Mouse (Mus musculus) thymus, adult 2 months (tissue): Measurements from ENCODE around the gene Gmpr. TPM values are rescaled to one million over a fixed set of nuclear protein-coding genes. Genes with fewer than 3 reads are reported as not detected.

Experiments
- DNase-seq: peaks from one replicate; pipeline ENCODE4 v3.0.0; 2021
- H3K27ac ChIP-seq: fragments of 200-500 bp; 2 replicates; pipeline ENCODE4 v1.5.1; 2012; ENCODE audit warnings: low read length, control low read depth; ENCODE audit not compliant: control insufficient read depth, insufficient read depth
- H3K27me3 ChIP-seq: fragments of 200-500 bp; 2 replicates; pipeline ENCODE4 v1.6.1; 2012; ENCODE audit warnings: mild to moderate bottlenecking, low read length, moderate library complexity, mixed read lengths; ENCODE audit not compliant: control insufficient read depth, insufficient read depth
- H3K36me3 ChIP-seq: fragments of 200-500 bp; 2 replicates; pipeline ENCODE4 v1.6.1; 2012; ENCODE audit warnings: mild to moderate bottlenecking, low read length, moderate library complexity; ENCODE audit not compliant: control insufficient read depth, insufficient read depth
- H3K4me1 ChIP-seq: fragments of 200-500 bp; replicated peaks from 2 replicates; pipeline ENCODE4 v1.6.1; 2012; ENCODE audit warnings: low read length; ENCODE audit not compliant: control insufficient read depth, insufficient read depth
- H3K4me3 ChIP-seq: fragments of 200-500 bp; 2 replicates; pipeline ENCODE4 v1.5.1; 2012; ENCODE audit warnings: mild to moderate bottlenecking, low read length, control low read depth, moderate library complexity; ENCODE audit not compliant: control insufficient read depth, insufficient read depth
- CTCF ChIP-seq: fragments of 200-500 bp; IDR thresholded peaks from 2 replicates; pipeline ENCODE4 v1.5.1; 2012; ENCODE audit warnings: mild to moderate bottlenecking, control low read depth, low read length, moderate library complexity, borderline replicate concordance; ENCODE audit not compliant: control insufficient read depth, poor library complexity, insufficient read depth; ENCODE audit errors: extremely low read depth
- POLR2A ChIP-seq: fragments of 200-500 bp; IDR thresholded peaks from 2 replicates; pipeline ENCODE4 v1.6.1; 2012; ENCODE audit warnings: mild to moderate bottlenecking, low read length, control low read depth, moderate library complexity; ENCODE audit not compliant: control insufficient read depth, poor library complexity, insufficient read depth; ENCODE audit errors: extremely low read depth
- WGBS: fragments of 180-500 bp; shearing (Covaris S2); methylation state at CpG from one replicate; pipeline ENCODE4 v1.1.7; 2018; 5-methylcytosine and 5-hydroxymethylcytosine counted together
- polyA plus RNA-seq: library from polyadenylated mRNA; depleted of rRNA; stranded (reverse); fragments of >200 nt; gene quantifications from 2 replicates; pipeline ENCODE4 v1.2.3, GENCODE M21; 2012

Gmpr gene
- polyA plus RNA-seq, 1 experiment: 43.5 TPM

DNA sequence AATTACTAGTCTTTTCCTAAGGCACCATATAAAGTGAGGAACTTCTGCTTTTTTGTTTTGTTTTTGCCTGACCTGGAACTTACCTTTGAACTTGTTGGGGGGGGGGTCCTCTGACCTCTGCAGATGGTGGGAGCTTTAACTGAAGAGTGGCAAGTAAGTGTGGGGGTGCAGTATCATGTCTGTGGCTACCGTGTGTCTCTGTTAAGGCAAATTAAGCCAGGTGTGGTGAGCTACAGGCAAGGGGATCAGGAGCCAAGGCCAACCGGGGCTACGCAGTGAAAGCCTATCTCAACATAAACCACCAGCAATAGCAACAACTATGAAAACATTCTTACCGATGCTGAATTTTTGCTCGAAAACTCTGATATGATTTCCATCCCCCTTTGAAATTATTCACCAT, 38.5 kb upstream of the Gmpr start:
- TF ChIP-seq POLR2A (no peak), CTCF (no peak)
- no peak for DNase-seq
- no peaks in the 10 kb centered on the region; the same call in 1 of the 2 replicates for H3K4me1 ChIP-seq
- 77% methylated on average over 5 of the region's 5 CpGs for WGBS
- H3K36me3 ChIP-seq: no peaks in the 10 kb centered on the region
- no peak overlapping the region for H3K4me3 ChIP-seq
- H3K27ac ChIP-seq: peak overlapping the region; percentile 8; the same call in 1 of the 2 replicates
- no peaks in the 10 kb centered on the region for H3K27me3 ChIP-seq

DNA sequence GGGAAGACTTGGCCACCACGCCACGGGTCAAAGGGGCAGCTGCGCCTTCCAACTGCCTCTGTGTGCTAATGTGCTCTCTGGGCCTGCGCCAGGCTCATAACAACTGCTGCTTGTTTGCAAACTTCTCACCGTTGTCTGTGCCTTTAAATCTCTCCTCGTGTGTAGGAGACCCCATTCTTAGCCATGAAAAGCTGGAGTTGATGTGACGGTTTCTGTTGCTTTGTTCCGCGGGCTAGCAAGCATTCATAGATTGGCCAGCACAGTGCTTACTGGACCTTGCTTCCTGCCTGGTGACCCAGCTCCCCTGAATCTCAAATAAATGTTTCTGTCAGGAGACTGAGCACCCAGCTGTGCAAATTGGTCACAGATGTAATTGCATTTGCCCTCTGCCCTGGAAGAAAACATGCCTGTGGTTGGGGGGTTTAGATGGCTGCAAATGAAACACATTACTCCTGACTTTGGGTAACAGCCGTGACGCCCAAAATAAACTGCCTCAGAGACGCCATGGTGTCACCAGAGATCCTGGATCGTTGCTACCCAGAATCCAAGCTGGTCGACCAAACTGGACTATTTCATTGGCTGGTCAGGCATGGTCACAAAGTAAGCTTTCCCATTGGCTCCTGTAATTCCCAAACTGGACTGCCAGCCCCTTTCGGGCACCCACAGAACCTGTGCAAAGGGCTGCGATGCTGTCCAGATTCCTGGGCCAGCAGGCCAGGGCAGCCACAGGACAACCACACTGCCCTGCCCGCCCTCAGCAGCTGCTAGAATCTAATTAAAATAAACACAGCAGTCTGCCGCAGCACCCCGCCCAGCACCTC, 37.6 kb upstream of the Gmpr start:
- no peak for DNase-seq
- H3K36me3 ChIP-seq: no peaks in the 10 kb centered on the region
- no peaks in the 10 kb centered on the region for H3K27me3 ChIP-seq
- TF ChIP-seq CTCF: no peak
- TF ChIP-seq POLR2A: no peak
- WGBS: 88% methylated on average over 19 of the region's 19 CpGs
- H3K4me3 ChIP-seq: no peak overlapping the region
- no peak overlapping the region for H3K27ac ChIP-seq
- H3K4me1 ChIP-seq: no peaks in the 10 kb centered on the region; the same call in 1 of the 2 replicates

DNA sequence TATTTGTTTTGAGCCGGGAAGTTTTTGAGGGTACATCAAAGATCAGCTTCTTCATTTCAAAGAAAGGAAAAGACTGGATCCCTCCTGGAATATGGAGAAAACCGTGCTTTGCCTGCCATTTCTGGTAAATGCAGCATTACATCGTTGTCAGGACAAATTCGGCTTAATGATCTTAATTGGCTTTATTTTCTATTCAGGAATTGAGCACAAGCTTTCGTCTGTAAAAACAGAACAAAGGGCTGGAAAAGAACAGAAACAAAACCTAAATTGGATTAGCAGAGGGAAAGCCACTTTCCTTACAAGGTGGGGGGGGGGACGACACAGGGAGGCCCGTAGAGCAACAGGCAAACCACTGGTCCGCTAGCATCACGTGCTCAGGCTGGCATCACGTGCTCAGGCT, 33.9 kb upstream of the Gmpr start:
- 91% methylated on average over 10 of the region's 10 CpGs for WGBS

DNA sequence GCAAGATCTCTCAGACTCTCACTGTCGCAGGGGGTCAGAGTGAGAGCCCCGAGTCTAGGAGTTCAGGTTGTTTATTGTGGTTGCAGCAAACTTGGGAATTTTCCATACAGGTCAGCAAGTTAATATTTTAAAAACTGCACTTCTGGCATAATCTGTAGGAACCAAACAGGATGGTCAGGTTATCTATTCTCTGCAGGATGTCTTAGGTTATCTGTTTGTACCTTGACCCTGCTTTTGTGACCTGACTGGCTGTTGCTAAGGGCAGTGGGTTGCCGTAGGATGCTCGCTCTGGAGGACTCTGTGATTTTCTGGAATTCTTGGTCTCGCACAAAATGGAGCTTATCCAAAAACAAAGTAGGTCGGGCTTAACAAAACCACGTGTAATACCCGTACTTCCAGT, 31.9 kb upstream of the Gmpr start:
- WGBS: 91% methylated on average over 8 of the region's 8 CpGs
- no peak for DNase-seq

More for the DNA sequence above, 33.9 kb upstream of the Gmpr start:
- Histone ChIP-seq H3K4me3 (no peak overlapping the region), H3K27me3 (no peaks in the 10 kb centered on the region), H3K27ac (no peak overlapping the region), H3K36me3 (no peaks in the 10 kb centered on the region), H3K4me1 (no peaks in the 10 kb centered on the region; the same call in 1 of the 2 replicates)
- no peak for DNase-seq
- TF ChIP-seq CTCF (no peak), POLR2A (no peak)

DNA sequence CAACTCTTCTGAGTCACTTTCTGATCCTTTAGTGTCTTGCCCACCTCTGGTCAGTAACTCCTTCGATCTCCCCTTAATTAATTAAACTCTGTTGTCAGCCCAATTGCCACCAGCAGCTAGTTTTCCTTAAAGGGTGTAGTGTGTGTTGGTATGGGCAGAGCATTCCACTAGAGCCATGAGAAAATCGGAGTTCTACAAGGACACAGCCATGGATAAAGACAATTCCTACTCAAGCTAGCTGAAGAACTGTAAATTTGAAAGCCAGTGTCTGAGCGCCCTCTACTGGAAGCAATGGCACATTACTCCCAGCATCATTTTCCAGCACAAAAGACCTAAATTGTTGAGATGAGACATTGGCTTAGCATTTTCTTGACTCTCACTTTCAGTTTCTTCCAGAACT, 30.1 kb upstream of the Gmpr start:
- WGBS: 35% methylated on average over 3 of the region's 3 CpGs
- H3K27ac ChIP-seq: no peak overlapping the region
- no peak overlapping the region for H3K4me3 ChIP-seq
- peak; percentile 64 for DNase-seq
- H3K36me3 ChIP-seq: no peaks in the 10 kb centered on the region
- no peak for TF ChIP-seq CTCF
- no peak for TF ChIP-seq POLR2A
- H3K27me3 ChIP-seq: no peaks in the 10 kb centered on the region
- H3K4me1 ChIP-seq: no peaks in the 10 kb centered on the region

More for the DNA sequence above, 31.9 kb upstream of the Gmpr start:
- Histone ChIP-seq H3K27me3 (no peaks in the 10 kb centered on the region), H3K27ac (no peak overlapping the region), H3K36me3 (no peaks in the 10 kb centered on the region), H3K4me1 (no peaks in the 10 kb centered on the region), H3K4me3 (no peak overlapping the region)
- no peak for TF ChIP-seq POLR2A
- no peak for TF ChIP-seq CTCF

DNA sequence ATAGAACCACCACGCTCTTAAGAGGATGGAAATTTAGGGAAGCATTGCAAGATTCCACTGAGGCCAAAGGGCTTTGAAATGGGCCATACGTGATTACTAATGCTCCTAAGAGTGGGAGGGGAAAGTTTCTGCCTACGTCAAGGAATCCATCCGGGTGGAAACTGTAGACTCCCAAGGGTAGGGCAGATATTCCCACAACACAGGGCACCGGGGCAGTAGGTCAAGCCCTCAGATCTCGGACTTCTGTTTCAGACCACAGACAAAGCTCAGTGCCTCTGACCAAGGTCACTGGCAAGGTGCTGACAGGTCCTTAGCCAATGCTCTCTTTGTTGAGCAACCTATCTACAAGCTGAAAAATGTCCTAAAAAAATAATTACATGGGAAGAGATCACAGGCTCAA, 27.3 kb upstream of the Gmpr start:
- no peak for DNase-seq
- H3K36me3 ChIP-seq: no peaks in the 10 kb centered on the region
- no peak overlapping the region for H3K27ac ChIP-seq
- TF ChIP-seq POLR2A (no peak), CTCF (no peak)
- H3K4me1 ChIP-seq: no peaks in the 10 kb centered on the region
- WGBS: 94% methylated on average over 6 of the region's 6 CpGs
- H3K4me3 ChIP-seq: no peak overlapping the region
- H3K27me3 ChIP-seq: no peaks in the 10 kb centered on the region
